Mouse (Mus musculus) spleen, postnatal 4 days (tissue): Measurements from ENCODE around the gene Serinc5.
A peak's percentile ranks its signal among the peaks of the same experiment; 100 is the strongest.

Source experiments
- DNase-seq, 2 experiments: peaks; one replicate each; pipeline ENCODE4 v3.0.0; 2022; ENCODE audit warnings: low spot score in 2 of 2

Serinc5 gene

DNA sequence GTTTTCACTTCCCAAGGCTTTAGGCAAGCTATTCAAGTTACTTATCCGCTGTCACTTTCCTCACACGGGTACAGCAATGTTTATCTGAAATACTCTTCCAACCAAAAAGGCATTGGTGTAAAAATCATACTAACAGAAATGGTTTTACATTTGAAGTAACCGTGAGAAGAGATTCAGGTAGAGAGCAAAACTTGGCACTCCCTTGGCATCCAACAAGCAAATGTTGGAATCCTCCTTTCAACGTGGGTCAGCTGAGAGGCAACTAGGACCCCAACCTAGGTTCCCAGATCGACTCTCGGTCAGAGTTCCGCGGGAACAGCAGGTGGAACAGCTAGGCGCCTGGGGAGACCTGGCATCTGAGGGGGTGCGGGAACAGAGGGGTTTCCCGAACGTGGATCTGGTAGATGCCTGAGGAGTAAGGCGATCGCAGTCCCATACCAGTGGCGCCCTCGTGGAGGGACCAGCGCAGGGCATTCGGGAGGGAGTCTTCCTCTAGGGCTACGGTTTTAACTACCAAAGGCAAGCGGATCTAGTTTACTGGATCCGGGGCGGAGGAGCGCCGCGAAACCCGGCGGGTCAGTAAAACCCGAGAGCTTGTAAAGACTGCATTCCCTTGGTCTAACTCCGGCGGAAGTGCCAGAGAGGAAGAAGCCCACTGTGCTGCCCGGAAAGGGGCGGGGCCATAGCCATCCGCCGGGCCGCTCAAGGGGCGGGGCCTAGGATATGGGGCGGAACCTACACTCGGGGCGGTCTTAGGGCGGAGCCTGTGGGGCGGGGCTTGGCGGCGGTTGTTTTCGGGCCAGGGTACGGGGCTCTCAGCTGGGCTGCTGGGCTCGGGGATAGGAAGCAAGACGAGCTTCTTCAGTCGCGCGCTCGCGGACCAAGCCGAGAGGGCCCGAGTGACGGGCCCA lies at the start of gene Serinc5:
Serinc5 (plus strand) TSS at position 781 of the 911 bp plus-strand sequence.
- peak; percentile 99 to 100 for DNase-seq

DNA sequence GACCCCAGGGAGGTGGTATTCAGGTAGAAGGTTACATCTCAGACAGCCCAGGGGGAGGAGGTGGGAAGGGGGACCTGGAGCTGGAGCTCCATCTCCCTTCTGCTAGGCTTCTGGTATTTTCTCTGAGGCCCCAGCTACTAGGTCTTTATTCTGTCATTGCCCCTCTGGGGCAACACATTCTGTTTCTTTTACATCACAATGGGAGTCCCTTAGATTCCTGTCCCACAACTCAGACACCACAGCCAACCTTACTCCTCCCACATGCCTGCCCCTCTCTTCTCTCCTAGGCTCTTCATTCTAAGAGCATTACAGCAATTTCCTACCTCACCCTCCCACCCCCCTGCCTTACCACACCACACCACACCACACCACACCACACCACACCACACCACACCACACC lies 34.8 kb upstream of the Serinc5 start, which contains the start of gene Spz1:
Spz1 (minus strand) TSS at position 101 of the 400 bp plus-strand sequence.
- no peak for DNase-seq

- DNase-seq, result no peak
Observed at GRCm38 (mm10) chr13:92576688-92577087, 34.2 kb upstream of the Serinc5 start.

DNA sequence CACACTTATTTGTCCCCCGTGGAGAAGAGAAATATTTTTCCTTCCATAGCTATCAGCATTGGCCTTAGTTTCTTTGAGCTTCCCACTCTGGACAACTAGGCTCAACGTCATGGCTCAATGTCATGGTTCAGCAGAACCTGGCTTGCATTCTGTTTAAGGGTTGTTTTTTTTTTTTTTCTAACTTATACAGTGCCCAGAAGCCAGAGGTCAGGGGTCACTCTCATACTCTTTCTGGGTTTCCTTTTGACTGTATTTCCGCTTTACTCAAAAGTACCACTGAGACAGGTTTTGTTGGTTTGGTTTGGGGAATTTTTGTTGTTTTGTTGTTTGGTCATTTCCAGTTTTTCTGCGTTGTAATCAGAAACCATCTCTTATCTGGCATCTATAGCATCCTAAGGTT lies 32.7 kb upstream of the Serinc5 start:
- peak in 1 of 2 experiments; percentile 13 for DNase-seq

- DNase-seq, result peak; percentile 66 to 81
Observed at GRCm38 (mm10) chr13:92580220-92581043, 30.5 kb upstream of the Serinc5 start.

DNA sequence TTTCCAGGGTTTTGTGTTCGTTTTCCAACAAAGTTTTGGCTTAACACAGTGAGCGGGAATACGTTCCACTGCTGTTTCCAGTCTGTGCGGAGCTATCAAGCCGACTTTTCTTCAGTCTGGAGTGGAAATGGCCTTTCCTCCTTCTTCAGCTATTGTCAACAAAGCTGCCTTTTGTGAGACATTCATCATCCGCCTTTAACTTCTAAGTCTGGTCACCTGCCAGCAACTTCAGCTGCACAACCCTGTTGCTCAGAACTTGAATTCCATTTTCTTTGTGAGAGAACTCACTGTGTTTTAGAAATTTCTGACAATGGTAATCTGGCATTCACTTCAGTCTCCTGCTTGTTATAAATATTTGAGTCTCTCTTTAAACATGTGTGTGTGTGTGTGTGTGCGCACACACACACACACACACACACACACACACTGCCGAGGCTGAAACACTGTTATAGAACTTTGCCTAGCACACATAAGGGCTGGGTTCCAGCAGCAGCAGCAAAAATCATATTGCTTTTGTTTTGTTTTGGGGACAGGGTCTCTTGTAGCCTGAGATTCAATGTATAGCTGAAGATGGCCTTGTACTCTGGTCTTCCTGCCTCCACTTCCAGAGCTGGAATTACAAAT lies 26.7 kb upstream of the Serinc5 start:
- peak in 1 of 2 experiments; percentile 21 for DNase-seq

DNA sequence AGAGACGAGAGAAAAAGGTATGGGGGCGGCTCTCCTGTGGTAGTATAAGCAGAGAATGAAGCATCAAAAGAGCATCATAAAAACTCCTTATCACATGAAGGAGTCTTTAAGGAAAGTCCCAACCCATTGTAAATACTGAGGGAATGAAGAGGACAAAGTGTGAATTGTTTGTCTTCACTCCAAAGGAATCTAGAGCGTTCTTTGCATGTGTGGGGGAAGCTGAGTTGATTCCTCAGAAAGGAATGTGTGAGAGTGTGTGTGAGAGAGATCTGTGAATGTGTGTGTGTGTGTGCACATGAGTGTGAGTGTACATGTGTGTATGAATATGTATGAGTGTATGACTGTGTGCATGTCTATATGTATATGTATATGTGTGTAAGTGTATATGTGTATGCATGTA lies 22.2 kb upstream of the Serinc5 start:
- DNase-seq, result no peak

DNA sequence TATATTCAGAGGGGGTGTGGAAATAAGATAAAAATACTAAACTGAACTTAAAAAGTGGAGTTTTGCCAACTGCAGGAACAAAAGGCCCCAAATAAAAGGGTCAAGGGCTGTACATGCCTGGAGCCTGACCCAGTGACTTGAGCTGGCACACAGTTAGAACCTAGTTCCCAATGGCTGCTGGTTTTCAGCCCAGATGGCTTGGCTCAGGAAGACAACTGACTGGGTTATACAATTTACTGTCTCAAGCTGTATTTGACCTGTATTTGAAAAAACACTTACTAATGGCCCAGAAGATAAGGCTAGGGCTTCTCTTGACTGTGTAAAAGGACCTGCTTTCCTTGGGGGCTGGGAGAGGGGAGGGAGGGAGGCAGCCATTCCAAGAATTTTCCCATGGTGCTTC lies 21.6 kb upstream of the Serinc5 start:
- DNase-seq, result no peak

DNA sequence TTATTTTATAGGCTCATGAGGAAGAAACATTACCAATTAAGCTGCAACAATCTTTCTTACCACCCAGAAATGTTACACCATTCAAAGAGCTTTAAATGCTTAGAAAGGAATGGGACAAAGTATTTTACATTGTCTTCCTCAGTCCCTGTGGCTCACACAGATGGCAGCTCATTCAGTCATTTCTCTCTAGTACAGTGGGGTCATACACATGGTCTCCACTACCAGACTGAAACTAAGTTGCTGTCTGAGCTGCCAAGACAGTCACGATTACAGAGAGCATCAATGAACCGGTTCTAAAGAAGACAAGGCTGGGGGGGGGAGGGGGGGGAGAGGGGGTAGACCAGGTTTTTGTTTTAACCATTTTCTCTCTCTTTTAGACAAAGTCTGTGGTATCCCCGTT lies 19.7 kb upstream of the Serinc5 start:
- no peak for DNase-seq

DNA sequence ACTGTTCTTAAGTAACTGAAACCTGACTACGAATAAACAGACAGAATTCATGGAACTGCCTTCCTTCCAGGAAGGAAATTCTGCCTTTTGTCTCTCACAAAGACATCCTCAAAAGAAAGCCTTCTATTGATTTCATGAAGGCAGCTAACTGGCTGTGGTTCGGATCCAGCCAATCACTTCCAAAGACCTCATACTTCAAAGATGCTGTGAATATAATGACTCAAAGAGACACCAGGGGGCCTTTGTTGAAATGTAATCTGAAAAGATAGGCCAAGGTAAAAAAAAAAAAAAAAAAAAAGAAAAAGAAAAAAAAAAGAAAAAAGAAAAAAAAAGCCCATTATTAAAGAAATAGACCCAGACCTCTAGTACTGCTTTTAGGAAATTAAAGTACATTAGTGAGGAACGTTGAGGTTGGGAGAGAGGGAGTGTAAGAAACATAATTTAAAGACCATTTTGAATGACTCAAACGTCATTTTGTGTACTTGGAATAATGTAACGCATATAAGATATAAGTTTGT lies 18.6 kb upstream of the Serinc5 start:
- peak in 1 of 2 experiments; percentile 26 for DNase-seq

- peak; percentile 71 to 78 for DNase-seq
Observed at GRCm38 (mm10) chr13:92592786-92593635, 17.9 kb upstream of the Serinc5 start.

DNA sequence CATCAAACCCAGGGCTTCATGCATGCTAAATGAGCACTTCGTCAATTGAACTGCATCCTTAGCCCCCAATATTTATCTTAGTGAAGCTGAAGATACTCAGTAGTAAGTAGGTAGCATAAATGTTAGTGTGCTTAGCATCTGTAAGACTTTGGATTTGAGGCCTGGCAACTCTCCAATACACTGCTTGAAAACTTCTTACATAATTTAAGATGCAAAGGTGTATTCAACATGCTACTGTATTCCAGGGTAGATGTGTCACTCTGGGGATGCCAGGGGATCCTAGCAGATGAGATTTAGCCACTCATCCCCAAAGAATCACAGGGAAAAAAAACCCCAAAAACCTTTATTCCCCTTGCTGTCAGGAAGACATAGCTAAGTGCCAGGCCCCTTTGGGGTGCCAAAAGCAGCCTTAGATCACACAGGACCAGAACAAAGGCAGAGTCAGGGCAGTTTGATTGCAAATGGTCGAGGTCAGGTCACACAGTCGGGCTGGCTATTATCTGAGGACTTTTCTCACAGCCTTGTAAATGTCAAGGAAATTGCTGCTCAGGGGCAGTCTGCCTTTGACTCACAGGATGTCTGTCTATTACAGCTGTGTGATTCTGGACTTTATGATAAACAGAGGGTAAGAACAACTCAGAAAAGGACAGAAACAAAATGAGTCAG lies 17.0 kb upstream of the Serinc5 start:
- no peak for DNase-seq

DNA sequence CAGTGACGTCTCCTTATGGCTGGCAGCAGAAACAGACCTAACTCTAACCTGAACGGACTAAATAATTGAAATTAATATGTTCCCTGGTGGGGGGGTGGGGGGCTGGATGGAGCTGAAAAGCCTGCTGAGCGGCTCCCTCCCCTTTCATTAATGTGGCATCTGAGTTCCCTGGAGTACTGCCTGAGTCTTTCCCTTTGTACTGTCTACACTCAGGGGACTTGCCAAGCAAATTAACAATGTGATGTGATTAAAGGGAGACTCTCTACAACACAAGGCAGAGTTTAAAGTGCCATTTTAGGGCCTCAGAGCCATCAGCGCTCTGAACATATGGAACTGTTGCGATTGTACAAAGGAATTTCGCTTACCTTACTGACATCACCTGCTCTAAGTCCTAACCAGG lies 16.4 kb upstream of the Serinc5 start:
- DNase-seq, result no peak

DNA sequence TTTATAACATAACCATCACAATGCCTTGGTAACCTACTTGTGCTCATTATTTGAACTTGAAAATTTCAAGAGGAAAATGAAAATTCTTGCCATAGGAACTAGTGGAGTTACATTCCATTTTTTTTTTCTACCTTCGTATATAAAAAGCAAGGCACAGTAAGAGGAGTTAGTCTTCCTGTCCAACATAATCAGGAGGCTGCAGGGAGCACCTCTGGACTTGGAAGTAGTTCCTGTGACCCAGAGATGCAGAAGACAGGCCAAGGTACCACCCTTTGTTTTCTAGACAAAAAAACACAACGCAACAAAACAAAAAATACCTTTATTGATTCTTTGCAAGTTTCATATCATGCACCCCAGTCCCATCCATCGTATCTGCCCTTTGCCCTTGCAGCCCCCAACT lies 16.0 kb upstream of the Serinc5 start:
- DNase-seq, result no peak

DNA sequence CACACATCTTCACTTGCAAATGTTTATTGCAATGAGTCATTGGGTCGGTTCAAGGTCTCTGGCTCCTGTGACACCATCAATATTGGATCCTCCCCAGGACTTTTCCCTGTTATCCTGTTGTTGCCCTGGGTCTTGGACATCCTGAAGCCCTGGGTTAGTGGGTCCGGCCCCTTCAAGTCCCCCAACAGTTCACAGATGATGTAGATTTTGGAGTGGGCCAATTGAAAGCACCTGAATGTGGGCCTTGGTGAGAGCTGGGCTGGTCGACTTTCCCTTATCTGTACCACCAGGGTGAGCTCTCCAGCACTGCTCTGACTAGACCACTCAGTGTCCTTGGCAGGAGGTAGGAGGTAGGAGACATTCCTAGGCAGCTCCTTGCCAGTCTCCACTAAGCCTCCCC lies 15.5 kb upstream of the Serinc5 start:
- DNase-seq, result peak in 1 of 2 experiments; percentile 43

DNA sequence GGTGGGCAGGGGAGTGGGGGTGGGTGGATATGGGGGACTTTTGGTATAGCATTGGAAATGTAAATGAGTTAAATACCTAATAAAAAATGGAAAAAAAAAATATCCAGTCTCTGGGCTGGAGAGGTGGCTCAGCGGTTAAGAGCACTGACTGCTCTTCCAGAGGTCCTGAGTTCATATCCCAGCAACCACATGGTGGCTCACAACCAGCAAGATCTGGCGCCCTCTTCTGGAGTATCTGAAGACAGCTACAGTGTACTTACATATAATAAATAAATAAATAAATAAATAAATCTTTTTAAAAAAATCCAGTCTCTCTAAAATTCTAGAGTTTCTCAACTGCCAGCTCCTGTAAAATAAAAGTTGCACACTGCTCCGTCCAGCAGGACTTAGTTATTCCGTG lies 5.6 kb upstream of the Serinc5 start:
- DNase-seq, result peak in 1 of 2 experiments; percentile 58

- DNase-seq, result peak; percentile 53 to 77
Observed at GRCm38 (mm10) chr13:92609486-92610310, 1.2 kb upstream of the Serinc5 start.

GRCm38 (mm10) chr13:92611254-92611784 lies 428 bp downstream of the Serinc5 start:
- DNase-seq, result no peak

GRCm38 (mm10) chr13:92611917-92612316 lies 1.0 kb downstream of the Serinc5 start:
- DNase-seq, result no peak
